In genomic region chr10:94256518-94256917, GRCm38 (mm10) we compare ENCODE assay signal across 24 mouse cellular contexts. TPM values are rescaled to one million over a fixed set of nuclear protein-coding genes. Genes with fewer than 3 reads are reported as not detected.
"Had no signal": no experiment of that assay in that cellular context is flagged by ENCODE, and none has a peak within 500 bp of the region (broad histone marks: within the 10 kb centered on the region; RNA-seq: fewer than 3 reads in every experiment).

No protein-coding gene starts in this region.

- H3K9ac ChIP-seq: liver, embryonic 15.5 days; liver, postnatal 0 days; lung, embryonic 15.5 days; midbrain, embryonic 12.5 days had no signal

- H3K27ac ChIP-seq: liver, embryonic 15.5 days; lung, embryonic 15.5 days; midbrain, embryonic 10.5 days; midbrain, embryonic 12.5 days had no signal

- DNase-seq: liver, postnatal 0 days; lung, adult 2 months; lung, postnatal 10 days; lung, postnatal 4 days; midbrain, embryonic 14.5 days; retina, postnatal 1 day; right cerebral cortex, adult 18-20 months; right cerebral cortex, postnatal 25 days; right cerebral cortex, postnatal 4 days; spleen, adult 18-20 months; thymus, adult 18-20 months; thymus, postnatal 14 days; thymus, postnatal 36 days had no signal

- H3K36me3 ChIP-seq: liver, embryonic 15.5 days; lung, embryonic 15.5 days; midbrain, embryonic 10.5 days; midbrain, embryonic 12.5 days had no signal

- H3K4me3 ChIP-seq: liver, embryonic 15.5 days; lung, embryonic 15.5 days; midbrain, embryonic 10.5 days; midbrain, embryonic 12.5 days; myocyte had no signal

- H3K4me2 ChIP-seq: liver, embryonic 15.5 days; lung, embryonic 15.5 days; midbrain, embryonic 12.5 days had no signal

- H3K9me3 ChIP-seq: liver, embryonic 15.5 days; lung, embryonic 15.5 days; midbrain, embryonic 10.5 days; midbrain, embryonic 12.5 days had no signal

- ATAC-seq: liver, postnatal 0 days; midbrain, embryonic 16.5 days had no signal

- H3K4me1 ChIP-seq: lung, embryonic 15.5 days; midbrain, embryonic 12.5 days had no signal

- H3K27me3 ChIP-seq: liver, embryonic 15.5 days; lung, embryonic 15.5 days; midbrain, embryonic 12.5 days had no signal

RNA-seq across cellular contexts. Expression of gene Gm4792, which starts 42.0 kb away (rescaled TPM):
- total RNA-seq: megakaryocyte, adult 5-6 weeks; megakaryocyte-erythroid progenitor cell, adult 5-6 weeks had no signal
- polyA plus RNA-seq: liver, embryonic 15.5 days; liver, postnatal 0 days; lung, adult 2 months; lung, embryonic 15.5 days; midbrain, embryonic 10.5 days; myocyte; small intestine, adult 2 months; stomach, embryonic 14.5 days; stomach, embryonic 16.5 days had no signal
